Mouse (Mus musculus) erythroblast, adult 5-6 weeks (primary cell): ENCODE results near the gene Ficd. TPM values are rescaled to one million over a fixed set of nuclear protein-coding genes. Genes with fewer than 3 reads are reported as not detected.

Experiments
- total RNA-seq, 2 experiments: library from RNA; stranded (forward) in 1 of 2; stranded (reverse) in 1 of 2; fragments of 150-400 nt in 1 of 2; fragments of 200-764, 138-1000 nt in 1 of 2; gene quantifications; 2 replicates each; pipeline versions ENCODE4 v1.2.3 to v1.2.4; 2015 to 2017; ENCODE audit warnings: low replicate concordance in 2 of 2

Ficd gene
- total RNA-seq, 2 experiments from 2014 or later, result 0.94 TPM; not detected in 1

Other genes with a start within 250 kb of the Ficd start
- gene Wscd2, start 245.5 kb upstream of the Ficd start, total RNA-seq (2015; ENCODE audit: low replicate concordance), result not detected in 2 replicates
- gene Wscd2, start 245.5 kb upstream of the Ficd start, total RNA-seq (2017; ENCODE audit: low replicate concordance), result 0.26 TPM in 1 of 2 replicates, not detected in the other
- gene Cmklr1, start 85.4 kb upstream of the Ficd start, total RNA-seq (2015; ENCODE audit: low replicate concordance), result 1.5 TPM in 2 replicates
- 0.51 and 0.70 TPM in 2 replicates for gene Cmklr1, start 85.4 kb upstream of the Ficd start, total RNA-seq (2017; ENCODE audit: low replicate concordance)
- not detected in 2 replicates for gene 1700069L16Rik, start 11.0 kb upstream of the Ficd start, total RNA-seq (2015; ENCODE audit: low replicate concordance)
- gene 1700069L16Rik, start 11.0 kb upstream of the Ficd start, total RNA-seq (2017; ENCODE audit: low replicate concordance), result not detected in 2 replicates
- 4.0 and 6.1 TPM in 2 replicates for gene Sart3, start 36.7 kb downstream of the Ficd start, total RNA-seq (2015; ENCODE audit: low replicate concordance)
- 13.8 and 23.1 TPM in 2 replicates for gene Sart3, start 36.7 kb downstream of the Ficd start, total RNA-seq (2017; ENCODE audit: low replicate concordance)
- gene Iscu, start 36.9 kb downstream of the Ficd start, total RNA-seq (2015; ENCODE audit: low replicate concordance), result 137 and 178 TPM in 2 replicates
- 139 and 170 TPM in 2 replicates for gene Iscu, start 36.9 kb downstream of the Ficd start, total RNA-seq (2017; ENCODE audit: low replicate concordance)
- gene Tmem119, start 64.7 kb downstream of the Ficd start, total RNA-seq (2015; ENCODE audit: low replicate concordance), result 2.7 TPM in 1 of 2 replicates, not detected in the other
- 1.1 TPM in 1 of 2 replicates, not detected in the other for gene Tmem119, start 64.7 kb downstream of the Ficd start, total RNA-seq (2017; ENCODE audit: low replicate concordance)
- gene Selplg, start 96.8 kb downstream of the Ficd start, total RNA-seq (2015; ENCODE audit: low replicate concordance), result 85.1 and 133 TPM in 2 replicates
- 30.2 and 34.8 TPM in 2 replicates for gene Selplg, start 96.8 kb downstream of the Ficd start, total RNA-seq (2017; ENCODE audit: low replicate concordance)
- 23.2 and 30.9 TPM in 2 replicates for gene Coro1c, start 173.0 kb downstream of the Ficd start, total RNA-seq (2015; ENCODE audit: low replicate concordance)
- 20.5 and 26.8 TPM in 2 replicates for gene Coro1c, start 173.0 kb downstream of the Ficd start, total RNA-seq (2017; ENCODE audit: low replicate concordance)